Mouse (Mus musculus) layer of hippocampus, adult 9-11 months (tissue): ENCODE data around the gene Mapkap1.

Experiments
- DNase-seq: peaks from one replicate; pipeline ENCODE4 v3.0.0; 2022

The Mapkap1 gene

DNA sequence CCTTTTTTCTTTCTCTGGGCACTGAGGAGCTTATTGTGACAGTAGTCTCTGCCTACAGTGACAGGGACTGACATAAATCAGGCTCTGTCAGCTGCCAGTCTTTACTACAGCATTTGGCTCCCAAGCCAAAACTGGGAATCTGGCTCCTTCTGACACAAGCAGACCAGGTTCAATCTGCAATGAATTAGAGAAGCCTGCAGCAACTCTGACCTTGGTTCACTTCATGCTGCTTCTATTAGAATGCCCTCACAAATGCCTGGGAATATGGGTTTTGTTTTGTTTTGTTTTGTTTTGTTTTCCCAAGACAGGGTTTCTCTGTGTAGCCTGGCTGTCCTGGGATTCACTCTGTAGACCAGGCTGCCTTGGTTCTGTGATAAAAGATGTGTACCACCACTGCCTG lies 126.7 kb downstream of the Mapkap1 start:
- peak; percentile 21 for DNase-seq

DNA sequence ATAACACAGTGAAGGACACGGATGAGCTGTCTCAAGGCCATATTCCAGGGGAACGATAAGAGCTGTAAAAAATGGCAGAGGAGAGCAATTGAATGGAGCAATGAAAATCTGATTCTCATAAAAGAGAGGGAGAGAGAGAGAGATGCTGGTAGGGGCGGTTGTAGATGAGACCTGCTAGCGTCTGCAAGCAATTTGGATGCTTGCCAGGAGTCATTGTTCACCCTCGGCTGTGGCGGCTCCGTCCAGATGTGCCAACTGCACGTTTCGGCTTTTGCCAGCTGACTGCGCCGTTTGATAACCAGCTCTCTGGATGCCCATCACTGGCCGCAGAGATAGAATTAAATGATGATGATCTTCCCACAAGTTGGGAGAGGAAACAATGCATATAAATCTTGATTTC lies 128.4 kb downstream of the Mapkap1 start:
- peak; percentile 34 for DNase-seq

DNA sequence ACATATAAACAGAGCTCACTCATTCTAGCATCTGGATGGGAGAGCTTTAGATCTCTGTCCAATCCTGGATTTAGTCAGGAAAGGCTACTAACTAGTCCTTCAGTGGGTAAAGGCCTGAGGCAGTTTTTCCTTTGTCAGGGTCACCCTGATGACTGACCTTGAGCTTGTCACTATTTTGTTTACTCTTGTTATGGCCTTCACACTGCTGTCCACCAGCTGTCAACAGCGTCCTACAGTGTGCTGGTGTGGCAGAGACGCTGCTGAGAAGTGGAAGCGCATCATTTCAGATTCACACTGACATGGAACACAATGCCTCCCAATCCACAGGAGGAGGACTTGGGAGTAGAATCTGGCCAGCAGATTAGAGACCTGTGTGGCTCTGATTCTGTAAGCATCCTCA lies 130.8 kb downstream of the Mapkap1 start:
- no peak for DNase-seq

- DNase-seq: no peak
Observed at GRCm38 (mm10) chr2:34543581-34543980, 137.0 kb downstream of the Mapkap1 start.

DNA sequence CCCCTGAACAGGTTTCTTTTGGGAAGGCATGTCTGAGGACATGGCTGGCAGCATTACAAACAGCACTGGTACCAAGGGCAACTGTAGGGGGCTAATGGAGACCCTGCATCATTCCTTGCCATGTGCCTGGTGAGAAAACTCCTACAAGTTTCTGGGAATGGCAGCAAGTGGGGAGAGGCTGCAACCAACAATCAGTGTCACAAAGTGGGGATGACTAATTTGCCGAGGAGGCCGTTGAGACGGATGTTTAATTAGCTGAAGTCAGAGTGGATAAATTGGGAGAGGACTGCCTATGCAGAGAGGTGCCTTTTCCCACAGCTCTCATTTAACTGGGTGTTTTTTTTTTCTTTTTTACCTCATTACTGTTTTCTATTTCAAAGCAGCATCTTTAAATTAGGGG lies 137.4 kb downstream of the Mapkap1 start:
- DNase-seq: no peak

GRCm38 (mm10) chr2:34544646-34545395 lies 138.2 kb downstream of the Mapkap1 start:
- DNase-seq: no peak

- DNase-seq: peak; percentile 52
Observed at GRCm38 (mm10) chr2:34546176-34546677, 139.7 kb downstream of the Mapkap1 start.

DNA sequence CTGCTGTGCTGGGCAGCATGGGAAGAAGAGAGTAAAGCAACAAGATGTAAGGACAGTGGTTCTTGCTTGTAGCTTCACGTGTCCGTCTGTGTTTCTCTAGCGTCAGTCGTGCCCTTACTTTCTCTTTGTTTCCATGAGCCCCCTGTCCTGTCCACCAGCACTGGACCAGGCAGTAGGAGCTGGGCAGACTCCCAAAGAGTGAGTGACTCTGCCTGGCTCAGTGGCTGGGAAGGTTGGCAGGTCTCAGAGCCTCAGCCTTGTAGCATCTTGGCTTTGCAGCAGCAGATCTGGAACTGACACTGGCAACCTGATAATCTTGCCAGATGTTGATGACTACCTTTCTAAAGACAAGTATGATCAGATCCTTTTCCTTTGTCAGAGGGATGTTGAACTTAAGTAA lies 140.9 kb downstream of the Mapkap1 start:
- no peak for DNase-seq

DNA sequence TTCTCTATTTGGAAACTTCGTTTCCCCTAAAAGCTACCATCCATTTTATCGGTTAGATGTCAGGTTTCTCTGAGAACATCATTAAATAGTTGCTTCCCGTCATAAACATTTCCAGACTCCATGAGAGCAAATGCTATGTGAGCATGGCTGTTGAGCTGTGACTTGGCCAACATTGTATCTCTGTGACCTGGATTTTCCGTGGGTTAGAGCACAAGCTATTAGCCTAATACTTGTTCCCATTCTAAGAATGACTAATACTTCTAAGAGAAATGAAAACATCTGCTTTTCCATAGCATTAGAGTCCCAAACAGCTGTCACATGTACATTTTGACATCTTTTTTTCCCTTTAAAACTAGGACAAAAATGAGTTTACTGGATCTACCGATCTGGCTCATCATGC lies 142.4 kb downstream of the Mapkap1 start:
- no peak for DNase-seq

DNA sequence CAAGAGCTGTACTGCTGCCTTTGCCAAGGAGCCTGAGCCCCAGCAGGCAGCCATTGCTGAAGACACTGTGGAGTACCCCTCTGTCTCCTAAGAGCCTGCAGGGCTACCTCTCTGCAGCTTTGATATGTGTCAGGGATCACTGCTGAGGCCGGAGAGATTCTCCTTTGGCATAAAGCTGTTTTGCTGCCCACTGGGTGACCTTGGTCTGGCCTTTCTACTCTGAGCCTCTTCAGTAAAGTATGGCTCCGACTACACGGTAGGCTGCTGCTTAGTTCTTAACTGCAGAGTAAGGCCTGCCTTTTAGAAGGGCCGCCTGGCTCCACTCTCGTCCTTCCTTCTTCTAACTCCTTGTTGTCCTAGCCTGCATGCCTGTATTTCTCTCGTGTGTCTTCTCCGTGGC lies 142.9 kb downstream of the Mapkap1 start:
- DNase-seq: no peak

- no peak for DNase-seq
Observed at GRCm38 (mm10) chr2:34552772-34553171, 146.2 kb downstream of the Mapkap1 start.

GRCm38 (mm10) chr2:34553580-34554231 lies 147.1 kb downstream of the Mapkap1 start:
- no peak for DNase-seq

DNA sequence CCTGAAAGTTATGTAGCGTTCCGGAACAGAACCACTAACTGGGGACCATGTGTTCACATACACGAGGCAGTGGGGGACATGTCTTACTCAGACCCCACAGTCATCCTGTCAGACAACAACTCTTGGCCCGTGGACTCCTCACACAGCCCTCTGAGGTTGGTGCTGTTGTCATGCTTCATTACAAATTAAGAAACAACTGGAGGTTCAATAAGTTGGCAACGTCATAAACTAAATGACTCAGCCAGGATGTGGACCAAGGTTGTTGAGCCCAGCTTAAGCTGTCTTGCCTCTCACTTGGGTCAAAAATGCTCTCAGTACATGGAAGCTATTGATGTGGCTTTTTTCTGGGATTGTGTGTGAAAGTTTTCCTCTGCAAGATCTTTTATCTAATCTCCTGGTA lies 153.6 kb downstream of the Mapkap1 start:
- no peak for DNase-seq

DNA sequence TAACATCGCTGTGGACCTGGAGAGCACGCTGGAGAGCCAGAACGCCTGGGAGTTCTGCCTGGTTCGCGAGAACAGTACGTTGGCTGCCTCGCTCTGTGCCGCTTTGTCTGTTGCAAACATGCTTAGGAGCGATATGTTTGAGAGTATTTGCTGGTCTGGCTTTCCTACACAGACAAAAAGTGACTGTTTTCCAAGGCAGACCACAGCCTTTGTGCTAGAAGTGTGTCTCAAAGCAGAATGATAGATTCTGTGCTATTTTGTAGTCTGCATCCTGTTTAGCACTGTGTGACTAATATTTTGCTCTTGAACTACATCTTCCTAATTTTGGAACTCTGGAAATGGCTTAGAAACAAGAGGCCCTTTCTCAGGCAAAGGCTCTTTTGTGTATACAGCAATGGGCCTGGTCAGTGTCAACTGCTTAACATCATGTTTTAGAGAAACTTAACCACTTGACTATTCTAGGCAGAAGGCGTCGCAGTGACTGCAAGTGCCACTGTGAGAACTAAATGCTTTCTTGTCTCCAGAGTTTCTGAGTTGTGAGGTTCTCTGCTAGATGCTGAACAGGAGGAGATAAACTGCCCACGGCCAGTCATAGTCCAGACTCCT lies 156.6 kb downstream of the Mapkap1 start:
- DNase-seq: no peak

DNA sequence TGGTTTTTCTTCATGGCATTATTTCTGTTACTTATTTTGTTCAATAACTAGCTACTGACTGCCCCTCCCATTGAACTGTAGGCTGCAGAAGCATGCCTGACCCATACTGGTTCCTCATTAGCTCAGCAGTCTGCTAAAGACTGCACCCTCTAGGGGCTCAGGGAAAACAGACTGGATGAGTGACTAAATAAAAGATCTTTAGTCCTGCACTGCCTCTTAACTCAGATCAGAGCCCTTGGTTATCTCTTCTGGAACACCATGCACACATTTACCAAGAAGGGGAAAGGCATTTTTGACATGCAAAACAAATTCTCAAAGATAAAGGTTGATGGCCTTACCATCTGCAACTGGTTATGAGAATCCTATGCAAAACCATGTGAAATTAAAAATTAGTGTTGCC lies 157.3 kb downstream of the Mapkap1 start:
- DNase-seq: no peak

GRCm38 (mm10) chr2:34566146-34566545 lies 159.6 kb downstream of the Mapkap1 start:
- DNase-seq: no peak

- DNase-seq: no peak
Observed at GRCm38 (mm10) chr2:34566601-34567000, 160.0 kb downstream of the Mapkap1 start.

DNA sequence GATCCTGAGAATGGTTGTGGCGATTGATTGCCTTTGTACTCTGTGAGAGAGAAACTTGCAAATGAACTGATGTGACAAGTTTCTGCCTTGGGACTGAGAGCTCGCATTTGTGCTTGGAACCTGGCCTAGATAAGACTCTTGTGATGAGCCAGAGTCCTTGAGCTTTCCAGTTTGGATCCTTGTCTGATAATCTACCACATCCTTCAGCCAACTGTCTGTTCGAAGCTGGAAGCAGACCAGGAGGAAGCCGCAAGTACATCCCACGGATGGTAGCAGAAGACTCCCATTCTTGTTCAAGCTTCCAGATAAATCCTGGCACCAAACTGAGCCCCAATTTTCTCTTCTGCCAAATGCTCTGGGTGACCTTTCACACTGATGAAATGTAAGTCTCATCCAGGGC lies 162.6 kb downstream of the Mapkap1 start:
- peak; percentile 25 for DNase-seq

DNA sequence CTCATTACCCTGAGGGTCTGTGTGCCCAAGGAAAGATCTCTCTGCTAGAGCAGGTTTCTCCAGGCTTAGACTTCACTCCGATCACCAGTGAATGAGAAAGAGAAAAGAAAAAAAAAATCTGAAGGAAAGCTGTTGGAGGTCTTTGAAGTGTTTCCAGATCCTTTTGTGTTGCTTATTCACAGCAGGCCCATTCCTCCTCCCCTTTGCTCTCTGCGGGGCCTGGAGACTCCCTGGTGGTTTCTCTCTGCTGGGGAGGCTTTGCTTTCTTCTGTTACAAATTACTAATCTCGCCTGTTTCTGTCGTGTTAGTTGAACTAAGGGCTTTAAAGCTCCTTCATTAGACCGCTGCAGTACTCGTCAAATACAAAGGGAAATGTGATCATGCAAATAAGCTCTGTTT lies 163.8 kb downstream of the Mapkap1 start:
- no peak for DNase-seq

DNA sequence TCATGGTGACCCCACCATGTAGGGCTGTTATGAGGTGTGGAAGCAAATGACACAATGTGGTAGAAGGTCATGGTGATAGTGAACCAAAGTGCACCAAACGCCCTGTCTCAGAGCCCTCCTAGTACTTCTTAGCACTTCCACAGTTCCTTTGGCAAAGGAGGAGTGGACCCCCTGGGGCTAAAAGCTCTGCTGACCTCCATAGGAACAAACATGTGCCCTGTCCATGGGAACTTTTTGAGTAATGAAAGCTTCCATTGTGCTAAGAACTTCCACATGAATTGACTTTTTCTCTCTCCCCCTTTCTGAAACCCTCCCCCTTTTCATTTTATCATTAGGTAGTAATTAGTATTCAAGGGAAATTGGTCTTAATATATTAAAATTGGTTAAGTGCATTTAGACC lies 164.5 kb downstream of the Mapkap1 start:
- DNase-seq: no peak

DNA sequence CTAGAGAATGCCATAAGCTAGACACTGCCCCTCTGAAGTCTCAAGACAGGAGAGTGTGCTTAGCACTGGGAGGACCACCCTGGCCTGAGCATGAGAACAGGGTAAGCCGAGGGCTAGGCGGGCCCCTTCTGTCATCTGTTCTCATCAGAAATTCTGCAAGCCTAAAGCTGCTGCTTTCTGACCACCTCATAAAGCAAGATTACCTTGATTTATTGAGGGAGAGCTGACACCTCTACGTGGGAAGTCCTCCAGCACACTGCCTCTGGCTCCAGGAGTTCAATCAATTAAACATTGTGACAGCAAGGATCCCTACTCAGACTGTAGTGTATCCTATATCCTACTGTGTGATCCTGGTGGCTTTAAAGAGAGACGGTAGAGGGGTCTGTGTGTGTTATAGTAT lies 166.5 kb downstream of the Mapkap1 start:
- DNase-seq: no peak

DNA sequence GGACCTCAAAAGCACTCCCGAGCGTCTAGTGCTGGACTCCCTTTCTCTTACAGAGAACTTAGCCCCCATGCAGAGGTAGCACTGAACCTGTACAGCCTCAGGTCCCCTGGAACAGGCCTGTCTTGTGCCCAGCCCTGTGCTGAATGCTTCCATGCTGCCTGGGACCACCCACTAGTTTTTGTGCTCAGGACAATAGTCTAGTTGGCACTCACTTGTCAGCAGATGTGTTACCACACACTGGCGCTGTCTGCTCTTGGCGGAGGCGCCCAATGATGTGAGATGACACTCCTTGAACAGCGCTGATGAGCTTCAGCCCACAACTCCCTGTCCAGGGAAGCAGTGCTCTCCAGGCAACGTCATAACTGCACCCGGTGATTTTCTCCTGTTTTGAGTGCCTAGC lies 182.0 kb downstream of the Mapkap1 start:
- DNase-seq: peak; percentile 43

DNA sequence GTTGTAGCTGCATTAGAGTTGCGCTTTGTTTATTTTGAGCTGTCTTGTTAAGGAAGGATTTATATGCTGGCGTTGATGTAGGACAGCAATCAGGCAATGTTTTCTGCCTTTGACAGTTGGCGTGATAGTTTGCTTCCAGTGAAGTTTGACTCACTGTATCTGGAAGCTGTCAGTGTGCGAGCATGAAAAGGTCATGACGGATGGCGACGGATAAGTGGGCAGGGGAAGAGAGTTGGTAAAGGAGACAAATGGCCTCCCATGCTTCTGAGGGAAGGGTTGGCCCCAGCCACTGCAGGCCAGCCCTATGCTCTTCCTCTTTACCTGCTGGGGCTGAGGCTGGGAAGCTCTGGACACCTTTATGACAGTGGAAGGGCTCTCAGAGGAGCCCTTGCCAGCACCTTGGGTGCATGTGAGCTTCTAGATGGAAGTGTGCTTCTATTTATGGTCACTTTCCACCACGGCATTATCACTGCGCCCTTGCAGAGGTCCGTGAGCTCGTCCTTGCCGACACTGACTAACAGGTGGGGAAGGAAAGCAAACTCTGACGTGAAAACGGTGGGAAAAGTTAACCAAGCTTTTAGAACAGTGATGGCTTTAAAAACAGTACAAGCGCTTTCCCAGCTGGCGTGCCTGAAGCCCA lies 185.3 kb downstream of the Mapkap1 start:
- no peak for DNase-seq
